Mouse (Mus musculus): ENCODE measurements around the gene Tmem126b.

DNA sequence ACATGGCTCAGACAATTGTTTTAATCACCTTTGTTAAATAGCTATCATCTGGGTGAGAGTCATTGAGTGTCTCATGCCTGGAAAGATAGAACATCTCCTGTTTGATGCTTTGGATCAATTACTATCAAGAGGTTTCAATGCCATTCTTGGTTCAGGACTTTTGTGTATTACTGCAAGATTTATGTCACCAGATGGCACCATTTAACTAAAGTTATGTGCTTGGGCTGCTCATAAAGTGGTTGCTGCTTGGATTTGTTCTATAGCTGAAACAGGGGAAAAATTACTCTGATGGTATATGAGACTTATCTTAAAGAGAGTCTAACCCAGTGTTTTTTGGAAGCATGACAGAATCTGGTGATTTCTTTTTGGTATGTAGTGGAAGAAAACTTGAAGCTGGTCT lies 36.5 kb upstream of the Tmem126b start:
- TF ChIP-seq TAL1 (IDR thresholded peaks at IDR 0.05; ENCODE audit: low read length): no peak
- TF ChIP-seq GATA1 (IDR thresholded peaks at IDR 0.05; ENCODE audit: low read length): no peak
